Mouse (Mus musculus): ENCODE measurements around the gene Cdc45. TPM values are rescaled to one million over a fixed set of nuclear protein-coding genes. Genes with fewer than 3 reads are reported as not detected.
"Not testable (repeated sequence)": the region's sequence is repeated elsewhere in the genome, so short reads cannot be mapped to it uniquely, and the experiment has no call there.

Gene Cdc45
- total RNA-seq (2021) (1 to 10 TPM; 2.5 to 3.4 TPM), polyA plus RNA-seq (2012; rRNA removed) (3.9 and 5.2 TPM in 2 replicates)
- long read RNA-seq, partial matches to known transcripts = 2 of 2 reads
- long read RNA-seq, other reads (novel, unspliced or antisense) = 0 of 2 reads

GRCm38 (mm10) chr16:18811468-18812384 is at the start of gene Cdc45, which contains the start of gene Ufd1:
Gene Cdc45 (minus strand): TSS chr16:18811987.
Gene Ufd1 (plus strand): TSS chr16:18811779.
- TF ChIP-seq EP300 (IDR thresholded peaks at IDR 0.05; ENCODE audit: insufficient read depth, low read depth, low read length) = 0 out of 2 replicates have a peak, but pooled peaks have one; percentile 10
- peak; percentile 73; the same call in 1 of the 2 replicates for TF ChIP-seq POLR2A (IDR thresholded peaks at IDR 0.05; ENCODE audit: insufficient read depth, low read depth, low read length)
- TF ChIP-seq CTCF (IDR thresholded peaks at IDR 0.05) = 0 out of 2 replicates have a peak, but pooled peaks have one; percentile 13
- no peaks in the 10 kb centered on the region for H3K4me1 ChIP-seq (ENCODE audit: control insufficient read depth, insufficient read depth, low read length)
- WGBS = under 1% methylated on average over 42 of the region's 42 CpGs

GRCm38 (mm10) chr16:18860186-18860585 is 48.4 kb upstream of the Cdc45 start:
- TF ChIP-seq POLR2A (IDR thresholded peaks at IDR 0.05; ENCODE audit: insufficient read depth, low read depth, low read length) (no peak), CTCF (IDR thresholded peaks at IDR 0.05) (no peak), EP300 (IDR thresholded peaks at IDR 0.05; ENCODE audit: insufficient read depth, low read depth, low read length) (no peak)
- H3K4me1 ChIP-seq (ENCODE audit: control insufficient read depth, insufficient read depth, low read length) = peaks cover 2% of the 10 kb centered on the region; the same call in 1 of the 2 replicates
- H3K4me3 ChIP-seq = no peak overlapping the region
- WGBS = 39% methylated on average over 1 of the region's 1 CpGs
- H3K27me3 ChIP-seq (ENCODE audit: control insufficient read depth, insufficient read depth, low read length) = no peaks in the 10 kb centered on the region
- peak overlapping the region; percentile 50 for H3K27ac ChIP-seq
- no peaks in the 10 kb centered on the region for H3K36me3 ChIP-seq (ENCODE audit: control insufficient read depth, insufficient read depth, low read length)
- intact Hi-C loops (cut with DNase I) = no loop called here
- H3K9ac ChIP-seq (ENCODE audit: low read depth, low read length) = no peak overlapping the region
- DNase-seq = peak; percentile 36 to 76
- H3K79me2 ChIP-seq (replicated peaks; ENCODE audit: control insufficient read depth, insufficient read depth, low read length) = no peaks in the 10 kb centered on the region

More at GRCm38 (mm10) chr16:18811468-18812384, at the start of gene Cdc45, which contains the start of gene Ufd1:
- no peaks in the 10 kb centered on the region for H3K36me3 ChIP-seq (ENCODE audit: control insufficient read depth, insufficient read depth, low read length)
- peaks cover 2% of the 10 kb centered on the region; the same call in 1 of the 2 replicates for H3K79me2 ChIP-seq (replicated peaks; ENCODE audit: control insufficient read depth, insufficient read depth, low read length)
- intact Hi-C loops (cut with DNase I) = loop anchor here (2.0 to 10.0 kb wide), 4 partner anchors 65 to 567 kb away; partner anchors contain the start of genes Gm49601, Gnb1l, Hira and Mrpl40
- peak within 1 kb of the TSS; percentile 94 for H3K27ac ChIP-seq
- peak within 1 kb of the TSS; percentile 87 for H3K9ac ChIP-seq (ENCODE audit: low read depth, low read length)
- DNase-seq = peak; percentile 90 to 91
- no peaks in the 10 kb centered on the region for H3K27me3 ChIP-seq (ENCODE audit: control insufficient read depth, insufficient read depth, low read length)
- peak within 1 kb of the TSS; percentile 84 for H3K4me3 ChIP-seq

GRCm38 (mm10) chr16:18858551-18858950 is 46.8 kb upstream of the Cdc45 start:
- TF ChIP-seq CTCF (IDR thresholded peaks at IDR 0.05) = peak; percentile 84
- TF ChIP-seq EP300 (IDR thresholded peaks at IDR 0.05; ENCODE audit: insufficient read depth, low read depth, low read length) = no peak
- TF ChIP-seq POLR2A (IDR thresholded peaks at IDR 0.05; ENCODE audit: insufficient read depth, low read depth, low read length) = no peak
- no peak overlapping the region for H3K27ac ChIP-seq
- no peaks in the 10 kb centered on the region for H3K27me3 ChIP-seq (ENCODE audit: control insufficient read depth, insufficient read depth, low read length)
- H3K79me2 ChIP-seq (replicated peaks; ENCODE audit: control insufficient read depth, insufficient read depth, low read length) = no peaks in the 10 kb centered on the region
- no peak overlapping the region for H3K9ac ChIP-seq (ENCODE audit: low read depth, low read length)
- H3K36me3 ChIP-seq (ENCODE audit: control insufficient read depth, insufficient read depth, low read length) = no peaks in the 10 kb centered on the region
- intact Hi-C loops (cut with DNase I) = loop anchor here (2.0 to 5.0 kb wide), 3 partner anchors 162 to 511 kb away; partner anchors contain the start of genes Arvcf, Gm49601, Sept5 and Tango2
- H3K4me1 ChIP-seq (ENCODE audit: control insufficient read depth, insufficient read depth, low read length) = peaks cover 2% of the 10 kb centered on the region; the same call in 1 of the 2 replicates
- no peak overlapping the region for H3K4me3 ChIP-seq
- no peak for DNase-seq

GRCm38 (mm10) chr16:18849521-18850190 is 37.9 kb upstream of the Cdc45 start:
- H3K9ac ChIP-seq (ENCODE audit: low read depth, low read length); H3K4me1 ChIP-seq (ENCODE audit: control insufficient read depth, insufficient read depth, low read length); H3K79me2 ChIP-seq (replicated peaks; ENCODE audit: control insufficient read depth, insufficient read depth, low read length); H3K27me3 ChIP-seq (ENCODE audit: control insufficient read depth, insufficient read depth, low read length); H3K4me3 ChIP-seq; DNase-seq; H3K36me3 ChIP-seq (ENCODE audit: control insufficient read depth, insufficient read depth, low read length); intact Hi-C loops (cut with DNase I); H3K27ac ChIP-seq: not testable (repeated sequence)
- 86% methylated on average over 17 of the region's 17 CpGs for WGBS

- TF ChIP-seq CTCF (IDR thresholded peaks at IDR 0.05) = no peak
- TF ChIP-seq POLR2A (IDR thresholded peaks at IDR 0.05; ENCODE audit: insufficient read depth, low read depth, low read length) = no peak
- TF ChIP-seq EP300 (IDR thresholded peaks at IDR 0.05; ENCODE audit: insufficient read depth, low read depth, low read length) = no peak
These were observed 34.6 kb upstream of the Cdc45 start for GRCm38 (mm10) chr16:18846301-18846820.

More at GRCm38 (mm10) chr16:18846301-18846820, 34.6 kb upstream of the Cdc45 start:
- no peaks in the 10 kb centered on the region for H3K4me1 ChIP-seq (ENCODE audit: control insufficient read depth, insufficient read depth, low read length)
- H3K79me2 ChIP-seq (replicated peaks; ENCODE audit: control insufficient read depth, insufficient read depth, low read length) = no peaks in the 10 kb centered on the region
- H3K27ac ChIP-seq = no peak overlapping the region
- no peak overlapping the region for H3K9ac ChIP-seq (ENCODE audit: low read depth, low read length)
- 87% methylated on average over 15 of the region's 15 CpGs for WGBS
- DNase-seq = no peak
- intact Hi-C loops (cut with DNase I) = no loop called here
- no peak overlapping the region for H3K4me3 ChIP-seq
- no peaks in the 10 kb centered on the region for H3K27me3 ChIP-seq (ENCODE audit: control insufficient read depth, insufficient read depth, low read length)
- no peaks in the 10 kb centered on the region for H3K36me3 ChIP-seq (ENCODE audit: control insufficient read depth, insufficient read depth, low read length)

Measured in heart, adult 2 months (tissue).